Mouse (Mus musculus): ENCODE data around the gene Gm33543. TPM values are rescaled to one million over a fixed set of nuclear protein-coding genes. Genes with fewer than 3 reads are reported as not detected.

Gm33543 gene
- 0.13 and 0.15 TPM in 2 replicates for polyA plus RNA-seq (2012; rRNA removed)

DNA sequence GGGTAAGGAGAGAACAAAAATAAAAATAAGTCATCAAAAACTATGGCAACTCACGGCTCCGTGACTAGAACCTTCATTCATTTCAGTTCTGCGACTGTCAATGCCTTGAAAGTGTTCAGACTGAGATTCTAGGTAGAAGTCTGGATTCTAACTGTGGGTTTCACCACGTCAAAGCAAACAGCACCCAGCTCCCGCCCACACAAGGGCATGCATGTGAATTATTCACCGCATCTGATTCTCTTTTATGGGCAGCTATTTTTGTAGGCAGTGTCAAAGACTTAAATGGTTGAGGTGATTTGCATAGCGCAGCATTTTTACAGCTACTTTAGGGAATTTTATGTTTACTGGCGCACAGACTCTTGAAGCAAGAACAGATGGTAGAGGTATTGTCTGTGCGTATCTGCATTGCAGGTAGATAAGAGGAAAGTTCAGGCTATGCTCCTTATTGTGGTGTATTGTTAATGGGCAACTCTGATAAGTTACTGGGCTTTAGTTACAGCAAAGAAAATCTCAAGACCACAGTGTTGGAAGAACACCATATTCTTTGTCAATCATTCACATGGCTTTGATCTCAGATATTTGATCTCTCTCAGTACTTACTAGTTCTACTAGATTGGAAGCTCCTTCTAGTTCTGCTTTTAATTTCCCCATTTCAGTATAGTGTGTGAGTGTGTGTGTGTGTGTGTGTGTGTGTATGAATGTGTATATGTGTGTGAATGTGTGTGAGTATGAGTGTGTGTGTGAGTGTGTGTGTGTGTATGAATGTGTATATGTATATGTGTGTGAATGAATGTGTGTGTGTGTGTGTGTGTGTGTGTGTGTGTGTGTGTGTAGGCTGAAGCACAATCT, at the start of gene Gm33543:
Gm33543 (minus strand) TSS at position 142 of the 849 bp plus-strand sequence.
- Histone ChIP-seq H3K4me1 (ENCODE audit: control insufficient read depth, insufficient read depth, low read length) (no peaks in the 10 kb centered on the region), H3K4me3 (ENCODE audit: insufficient read depth, low read length) (no peak within 1 kb of the TSS), H3K27ac (ENCODE audit: insufficient read depth, low read length) (no peak within 1 kb of the TSS)
- no peak for TF ChIP-seq POLR2A (IDR thresholded peaks at IDR 0.05; ENCODE audit: extremely low read depth, insufficient read depth, low read length)
- no peak for TF ChIP-seq CTCF (IDR thresholded peaks at IDR 0.05; ENCODE audit: extremely low read depth, insufficient read depth, low read length)

DNA sequence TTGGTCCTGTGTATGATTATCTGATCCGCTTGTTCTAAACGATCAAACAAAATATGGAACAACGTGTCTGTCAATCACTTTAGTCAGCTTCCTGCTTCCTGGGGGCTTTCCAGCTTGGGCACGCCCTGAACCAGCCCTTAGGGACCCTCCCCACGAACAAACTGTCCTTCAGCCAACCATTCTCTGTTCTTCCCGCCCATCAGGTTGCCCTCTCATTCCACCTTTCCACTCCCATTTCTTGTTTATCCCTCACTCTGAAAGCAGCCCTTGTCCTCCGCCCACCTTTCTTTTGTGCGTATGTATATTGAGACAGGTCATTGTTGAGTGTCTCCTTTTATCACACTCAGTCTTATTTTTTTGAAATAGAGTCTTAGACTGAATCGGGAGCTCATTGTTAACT, 49.4 kb upstream of the Gm33543 start:
- Histone ChIP-seq H3K4me1 (ENCODE audit: control insufficient read depth, insufficient read depth, low read length) (no peaks in the 10 kb centered on the region), H3K27ac (ENCODE audit: insufficient read depth, low read length) (no peak overlapping the region), H3K4me3 (ENCODE audit: insufficient read depth, low read length) (no peak overlapping the region)
- TF ChIP-seq POLR2A (IDR thresholded peaks at IDR 0.05; ENCODE audit: extremely low read depth, insufficient read depth, low read length): no peak
- TF ChIP-seq CTCF (IDR thresholded peaks at IDR 0.05; ENCODE audit: extremely low read depth, insufficient read depth, low read length): no peak

- Histone ChIP-seq H3K4me1 (ENCODE audit: control insufficient read depth, insufficient read depth, low read length) (no peaks in the 10 kb centered on the region), H3K27ac (ENCODE audit: insufficient read depth, low read length) (no peak overlapping the region), H3K4me3 (ENCODE audit: insufficient read depth, low read length) (no peak overlapping the region)
- TF ChIP-seq CTCF (IDR thresholded peaks at IDR 0.05; ENCODE audit: extremely low read depth, insufficient read depth, low read length): no peak
- no peak for TF ChIP-seq POLR2A (IDR thresholded peaks at IDR 0.05; ENCODE audit: extremely low read depth, insufficient read depth, low read length)
These were observed 48.7 kb upstream of the Gm33543 start for GRCm38 (mm10) chr10:95891214-95891960.

GRCm38 (mm10) chr10:95883761-95884517, 41.2 kb upstream of the Gm33543 start:
- no peak for TF ChIP-seq POLR2A (IDR thresholded peaks at IDR 0.05; ENCODE audit: extremely low read depth, insufficient read depth, low read length)
- no peak for TF ChIP-seq CTCF (IDR thresholded peaks at IDR 0.05; ENCODE audit: extremely low read depth, insufficient read depth, low read length)
- H3K4me3 ChIP-seq (ENCODE audit: insufficient read depth, low read length): no peak overlapping the region
- H3K27ac ChIP-seq (ENCODE audit: insufficient read depth, low read length): no peak overlapping the region
- no peaks in the 10 kb centered on the region for H3K4me1 ChIP-seq (ENCODE audit: control insufficient read depth, insufficient read depth, low read length)

GRCm38 (mm10) chr10:95882036-95882435, 39.3 kb upstream of the Gm33543 start:
- TF ChIP-seq POLR2A (IDR thresholded peaks at IDR 0.05; ENCODE audit: extremely low read depth, insufficient read depth, low read length): no peak
- no peak for TF ChIP-seq CTCF (IDR thresholded peaks at IDR 0.05; ENCODE audit: extremely low read depth, insufficient read depth, low read length)

GRCm38 (mm10) chr10:95879983-95880934, 37.5 kb upstream of the Gm33543 start:
- H3K4me1 ChIP-seq (ENCODE audit: control insufficient read depth, insufficient read depth, low read length): no peaks in the 10 kb centered on the region
- no peak overlapping the region for H3K27ac ChIP-seq (ENCODE audit: insufficient read depth, low read length)
- TF ChIP-seq POLR2A (IDR thresholded peaks at IDR 0.05; ENCODE audit: extremely low read depth, insufficient read depth, low read length) (no peak), CTCF (IDR thresholded peaks at IDR 0.05; ENCODE audit: extremely low read depth, insufficient read depth, low read length) (no peak)
- no peak overlapping the region for H3K4me3 ChIP-seq (ENCODE audit: insufficient read depth, low read length)

More at GRCm38 (mm10) chr10:95882036-95882435, 39.3 kb upstream of the Gm33543 start:
- Histone ChIP-seq H3K4me1 (ENCODE audit: control insufficient read depth, insufficient read depth, low read length) (no peaks in the 10 kb centered on the region), H3K27ac (ENCODE audit: insufficient read depth, low read length) (no peak overlapping the region), H3K4me3 (ENCODE audit: insufficient read depth, low read length) (no peak overlapping the region)

GRCm38 (mm10) chr10:95870782-95871181, 28.1 kb upstream of the Gm33543 start:
- Histone ChIP-seq H3K4me3 (ENCODE audit: insufficient read depth, low read length) (no peak overlapping the region), H3K4me1 (ENCODE audit: control insufficient read depth, insufficient read depth, low read length) (no peaks in the 10 kb centered on the region), H3K27ac (ENCODE audit: insufficient read depth, low read length) (no peak overlapping the region)
- no peak for TF ChIP-seq POLR2A (IDR thresholded peaks at IDR 0.05; ENCODE audit: extremely low read depth, insufficient read depth, low read length)
- no peak for TF ChIP-seq CTCF (IDR thresholded peaks at IDR 0.05; ENCODE audit: extremely low read depth, insufficient read depth, low read length)

DNA sequence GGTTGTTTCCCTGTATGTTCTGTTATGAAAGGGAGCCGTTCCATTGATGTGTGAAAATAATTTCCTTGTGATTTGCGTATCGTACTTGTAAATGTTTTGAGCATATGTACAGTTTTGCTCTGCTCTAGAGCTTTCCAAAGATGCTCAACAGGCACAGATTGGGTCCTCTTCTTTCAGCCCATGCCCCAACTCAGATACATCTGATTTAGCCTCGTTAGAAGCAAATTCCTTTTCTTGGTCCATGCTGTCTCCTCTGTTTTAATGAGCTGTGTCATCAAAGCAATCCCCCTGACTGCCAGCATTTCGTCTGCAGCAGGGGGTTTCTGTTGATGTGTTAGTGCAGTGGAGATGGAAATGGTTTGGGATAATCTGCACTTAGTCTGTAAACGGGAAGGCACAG, 25.6 kb upstream of the Gm33543 start:
- Histone ChIP-seq H3K4me1 (ENCODE audit: control insufficient read depth, insufficient read depth, low read length) (no peaks in the 10 kb centered on the region), H3K27ac (ENCODE audit: insufficient read depth, low read length) (no peak overlapping the region), H3K4me3 (ENCODE audit: insufficient read depth, low read length) (no peak overlapping the region)
- TF ChIP-seq POLR2A (IDR thresholded peaks at IDR 0.05; ENCODE audit: extremely low read depth, insufficient read depth, low read length): no peak
- TF ChIP-seq CTCF (IDR thresholded peaks at IDR 0.05; ENCODE audit: extremely low read depth, insufficient read depth, low read length): no peak
